Mouse (Mus musculus): ENCODE results near the gene Tle6. TPM values are rescaled to one million over a fixed set of nuclear protein-coding genes. Genes with fewer than 3 reads are reported as not detected.

Gene Tle6
- polyA plus RNA-seq, 1 experiment from 2014 or later = 25.6 TPM

GRCm38 (mm10) chr10:81559163-81559626, 41.7 kb downstream of the Tle6 start, which contains the start of gene Aes:
Gene Aes, plus strand, starts transcription at chr10:81559488.
- ATAC-seq (replicated peaks; ENCODE audit: insufficient number of reproducible peaks, low FRiP score, low TSS enrichment) = peak; percentile 53
- H3K4me1 ChIP-seq (ENCODE audit: control insufficient read depth, insufficient read depth, low read length) = peaks cover 33% of the 10 kb centered on the region
- H3K27ac ChIP-seq (ENCODE audit: low read depth, low read length) = peak within 1 kb of the TSS; percentile 92
- 0 out of 2 replicates have a peak, but pooled peaks cover 2% of the 10 kb centered on the region for H3K36me3 ChIP-seq (ENCODE audit: control insufficient read depth, insufficient read depth, low read length)
- H3K4me2 ChIP-seq = peak within 1 kb of the TSS; percentile 96
- 1% methylated on average over 43 of the region's 53 CpGs for WGBS (ENCODE audit: insufficient replicate concordance)
- peak within 1 kb of the TSS; percentile 98 for H3K4me3 ChIP-seq (ENCODE audit: low read depth, low read length)
- no peaks in the 10 kb centered on the region for H3K27me3 ChIP-seq (ENCODE audit: control insufficient read depth, insufficient read depth, low read length)
- H3K9ac ChIP-seq (ENCODE audit: low read depth, low read length) = peak within 1 kb of the TSS; percentile 100
- H3K9me3 ChIP-seq (replicated peaks; ENCODE audit: control insufficient read depth, low read length) = no peaks in the 10 kb centered on the region

DNA sequence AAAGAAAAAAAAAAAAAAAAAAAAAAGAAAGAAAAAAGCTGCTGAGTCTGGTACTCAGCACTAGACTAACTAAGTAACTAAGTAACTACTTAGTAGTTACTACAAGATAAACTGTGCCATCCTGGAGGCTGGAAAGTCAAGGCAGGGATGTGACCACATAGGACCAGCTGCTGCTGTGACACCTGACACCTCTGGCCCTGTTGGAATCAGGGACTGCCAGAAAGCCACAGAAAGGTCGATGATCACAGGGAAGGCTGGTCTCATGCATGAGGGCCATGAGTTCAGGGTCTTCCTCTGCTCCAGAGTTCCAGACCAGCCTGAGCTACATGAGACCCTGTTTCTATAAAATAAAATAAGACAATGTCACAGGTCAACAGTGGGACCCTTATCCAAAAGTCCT, 43.4 kb downstream of the Tle6 start:
- no peak overlapping the region for H3K4me2 ChIP-seq
- H3K27ac ChIP-seq (ENCODE audit: low read depth, low read length) = no peak overlapping the region
- 0 out of 2 replicates have a peak, but pooled peaks cover 3% of the 10 kb centered on the region for H3K9me3 ChIP-seq (replicated peaks; ENCODE audit: control insufficient read depth, low read length)
- H3K9ac ChIP-seq (ENCODE audit: low read depth, low read length) = no peak overlapping the region
- H3K36me3 ChIP-seq (ENCODE audit: control insufficient read depth, insufficient read depth, low read length) = no peaks in the 10 kb centered on the region
- peaks cover 17% of the 10 kb centered on the region for H3K4me1 ChIP-seq (ENCODE audit: control insufficient read depth, insufficient read depth, low read length)
- ATAC-seq (replicated peaks; ENCODE audit: insufficient number of reproducible peaks, low FRiP score, low TSS enrichment) = no peak
- WGBS (ENCODE audit: insufficient replicate concordance) = 29% methylated on average over 1 of the region's 1 CpGs
- H3K4me3 ChIP-seq (ENCODE audit: low read depth, low read length) = no peak overlapping the region
- no peaks in the 10 kb centered on the region for H3K27me3 ChIP-seq (ENCODE audit: control insufficient read depth, insufficient read depth, low read length)

DNA sequence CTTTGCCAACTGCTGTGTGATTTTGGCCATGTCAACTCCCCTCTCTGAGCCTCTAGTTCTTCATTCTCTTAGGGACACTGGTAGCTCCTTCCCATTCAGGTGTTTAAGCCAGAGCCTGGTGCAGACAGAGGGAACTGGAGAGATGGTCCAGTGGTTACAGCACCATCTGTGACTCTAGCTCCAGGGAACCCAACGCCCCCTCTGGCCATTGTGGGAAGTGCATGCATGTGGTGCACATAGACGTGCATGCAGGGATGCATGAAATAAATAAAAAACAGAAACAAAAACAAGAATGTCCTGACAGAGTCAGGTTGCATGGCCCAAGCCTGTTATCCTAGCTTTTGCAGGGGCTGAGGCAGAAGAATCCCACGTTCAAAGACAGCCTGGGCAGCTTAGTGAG, 44.6 kb downstream of the Tle6 start:
- H3K27ac ChIP-seq (ENCODE audit: low read depth, low read length) = no peak overlapping the region
- no peak overlapping the region for H3K4me3 ChIP-seq (ENCODE audit: low read depth, low read length)
- 72% methylated on average over 3 of the region's 3 CpGs for WGBS (ENCODE audit: insufficient replicate concordance)
- no peak overlapping the region for H3K4me2 ChIP-seq
- no peaks in the 10 kb centered on the region for H3K27me3 ChIP-seq (ENCODE audit: control insufficient read depth, insufficient read depth, low read length)
- H3K9me3 ChIP-seq (replicated peaks; ENCODE audit: control insufficient read depth, low read length) = 0 out of 2 replicates have a peak, but pooled peaks cover 3% of the 10 kb centered on the region
- H3K36me3 ChIP-seq (ENCODE audit: control insufficient read depth, insufficient read depth, low read length) = no peaks in the 10 kb centered on the region
- ATAC-seq (replicated peaks; ENCODE audit: insufficient number of reproducible peaks, low FRiP score, low TSS enrichment) = no peak
- H3K9ac ChIP-seq (ENCODE audit: low read depth, low read length) = no peak overlapping the region
- H3K4me1 ChIP-seq (ENCODE audit: control insufficient read depth, insufficient read depth, low read length) = peaks cover 7% of the 10 kb centered on the region

- Histone ChIP-seq H3K9me3 (replicated peaks; ENCODE audit: control insufficient read depth, low read length) (0 out of 2 replicates have a peak, but pooled peaks cover 3% of the 10 kb centered on the region), H3K4me1 (ENCODE audit: control insufficient read depth, insufficient read depth, low read length) (no peaks in the 10 kb centered on the region; the same call in 1 of the 2 replicates), H3K9ac (ENCODE audit: low read depth, low read length) (no peak overlapping the region), H3K36me3 (ENCODE audit: control insufficient read depth, insufficient read depth, low read length) (no peaks in the 10 kb centered on the region), H3K4me2 (no peak overlapping the region), H3K27ac (ENCODE audit: low read depth, low read length) (no peak overlapping the region), H3K4me3 (ENCODE audit: low read depth, low read length) (no peak overlapping the region), H3K27me3 (ENCODE audit: control insufficient read depth, insufficient read depth, low read length) (no peaks in the 10 kb centered on the region)
- WGBS (ENCODE audit: insufficient replicate concordance) = 76% methylated on average over 6 of the region's 6 CpGs
- no peak for ATAC-seq (replicated peaks; ENCODE audit: insufficient number of reproducible peaks, low FRiP score, low TSS enrichment)
Measured at GRCm38 (mm10) chr10:81553807-81554755, 46.8 kb downstream of the Tle6 start.

GRCm38 (mm10) chr10:81553232-81553631, 47.6 kb downstream of the Tle6 start:
- ATAC-seq (replicated peaks; ENCODE audit: insufficient number of reproducible peaks, low FRiP score, low TSS enrichment) = no peak
- H3K36me3 ChIP-seq (ENCODE audit: control insufficient read depth, insufficient read depth, low read length) = no peaks in the 10 kb centered on the region
- H3K4me2 ChIP-seq = no peak overlapping the region
- no peak overlapping the region for H3K4me3 ChIP-seq (ENCODE audit: low read depth, low read length)
- no peak overlapping the region for H3K9ac ChIP-seq (ENCODE audit: low read depth, low read length)
- WGBS (ENCODE audit: insufficient replicate concordance) = 79% methylated on average over 5 of the region's 5 CpGs
- H3K9me3 ChIP-seq (replicated peaks; ENCODE audit: control insufficient read depth, low read length) = 0 out of 2 replicates have a peak, but pooled peaks cover 3% of the 10 kb centered on the region
- H3K27ac ChIP-seq (ENCODE audit: low read depth, low read length) = no peak overlapping the region
- H3K27me3 ChIP-seq (ENCODE audit: control insufficient read depth, insufficient read depth, low read length) = no peaks in the 10 kb centered on the region
- no peaks in the 10 kb centered on the region; the same call in 1 of the 2 replicates for H3K4me1 ChIP-seq (ENCODE audit: control insufficient read depth, insufficient read depth, low read length)

DNA sequence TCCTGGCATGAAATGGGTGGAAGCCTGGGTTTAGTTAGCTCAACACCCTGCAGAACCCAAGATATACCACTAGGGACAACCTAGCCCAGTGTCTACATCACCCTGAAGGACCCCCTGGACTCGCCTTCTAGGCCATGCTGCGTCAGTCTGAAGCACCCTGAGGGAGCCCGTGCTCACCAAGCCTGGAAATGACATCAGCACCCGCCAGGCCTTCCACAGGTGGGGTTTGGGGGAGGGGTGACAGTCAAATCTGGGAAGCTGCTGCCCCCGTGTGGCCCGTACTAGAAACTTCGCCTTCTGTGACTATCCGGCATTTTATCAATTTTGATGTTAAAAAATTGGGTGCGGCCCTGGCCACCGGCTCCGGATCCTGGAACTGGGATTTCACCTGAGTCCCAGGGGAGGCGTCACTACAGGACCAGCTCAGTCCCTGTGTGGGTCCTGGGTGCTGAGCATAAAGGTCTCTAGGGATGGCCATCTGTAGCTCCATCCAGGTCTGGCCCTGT, 49.2 kb downstream of the Tle6 start:
- H3K4me2 ChIP-seq = no peak overlapping the region; the same call in 1 of the 2 replicates

DNA sequence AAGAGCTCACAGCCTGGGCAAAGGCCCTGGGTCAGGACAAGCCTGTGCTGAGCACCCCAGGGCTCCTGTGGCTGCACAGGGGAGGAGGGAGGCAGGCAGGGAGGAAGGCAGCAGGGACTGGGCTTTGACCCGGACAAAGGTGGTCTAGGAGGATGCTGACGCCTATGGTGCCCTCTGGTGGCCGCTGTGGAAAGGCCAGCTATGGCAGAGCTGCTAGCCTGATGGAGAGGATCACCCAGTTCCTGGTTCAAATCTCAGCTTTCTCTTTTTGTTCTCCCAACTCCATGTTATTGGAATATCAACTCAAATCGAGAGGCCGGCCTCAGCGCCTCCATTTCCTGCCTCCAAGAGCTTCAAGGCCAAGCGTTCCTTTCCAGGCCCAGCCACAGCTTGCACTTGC, 50.6 kb downstream of the Tle6 start:
- no peak overlapping the region for H3K4me2 ChIP-seq
- no peak overlapping the region for H3K4me3 ChIP-seq (ENCODE audit: low read depth, low read length)
- H3K9ac ChIP-seq (ENCODE audit: low read depth, low read length) = no peak overlapping the region
- no peaks in the 10 kb centered on the region for H3K36me3 ChIP-seq (ENCODE audit: control insufficient read depth, insufficient read depth, low read length)
- no peak for ATAC-seq (replicated peaks; ENCODE audit: insufficient number of reproducible peaks, low FRiP score, low TSS enrichment)
- peaks cover 7% of the 10 kb centered on the region; the same call in 1 of the 2 replicates for H3K4me1 ChIP-seq (ENCODE audit: control insufficient read depth, insufficient read depth, low read length)
- H3K9me3 ChIP-seq (replicated peaks; ENCODE audit: control insufficient read depth, low read length) = 0 out of 2 replicates have a peak, but pooled peaks cover 3% of the 10 kb centered on the region
- H3K27me3 ChIP-seq (ENCODE audit: control insufficient read depth, insufficient read depth, low read length) = no peaks in the 10 kb centered on the region
- WGBS (ENCODE audit: insufficient replicate concordance) = 9% methylated on average over 7 of the region's 7 CpGs
- no peak overlapping the region for H3K27ac ChIP-seq (ENCODE audit: low read depth, low read length)

More for the DNA sequence above, 49.2 kb downstream of the Tle6 start:
- Histone ChIP-seq H3K36me3 (ENCODE audit: control insufficient read depth, insufficient read depth, low read length) (no peaks in the 10 kb centered on the region), H3K9me3 (replicated peaks; ENCODE audit: control insufficient read depth, low read length) (0 out of 2 replicates have a peak, but pooled peaks cover 3% of the 10 kb centered on the region), H3K4me1 (ENCODE audit: control insufficient read depth, insufficient read depth, low read length) (no peaks in the 10 kb centered on the region; the same call in 1 of the 2 replicates), H3K9ac (ENCODE audit: low read depth, low read length) (no peak overlapping the region), H3K27ac (ENCODE audit: low read depth, low read length) (no peak overlapping the region), H3K4me3 (ENCODE audit: low read depth, low read length) (no peak overlapping the region), H3K27me3 (ENCODE audit: control insufficient read depth, insufficient read depth, low read length) (no peaks in the 10 kb centered on the region)
- peak; percentile 77 for ATAC-seq (replicated peaks; ENCODE audit: insufficient number of reproducible peaks, low FRiP score, low TSS enrichment)
- WGBS (ENCODE audit: insufficient replicate concordance) = 7% methylated on average over 12 of the region's 12 CpGs

DNA sequence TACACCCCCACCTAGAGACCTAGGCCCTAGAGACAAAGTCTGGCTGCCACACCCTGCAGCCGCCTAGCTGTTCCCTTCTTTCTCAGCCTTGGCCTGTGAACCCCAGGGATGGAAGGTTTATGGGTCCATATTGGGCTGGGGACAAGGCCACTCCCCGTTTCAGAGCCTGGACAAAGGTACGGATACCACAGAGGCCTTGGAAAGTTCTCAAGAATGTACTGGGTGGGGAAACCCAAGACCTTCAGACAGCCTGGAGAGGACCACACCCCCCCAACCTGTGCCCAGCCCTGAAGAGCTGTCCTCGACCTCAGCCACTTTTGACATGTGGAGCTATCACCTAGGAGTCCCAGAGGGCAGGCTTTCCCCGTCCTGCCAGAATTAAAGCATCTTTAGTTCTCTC, 51.9 kb downstream of the Tle6 start:
- no peak overlapping the region for H3K4me3 ChIP-seq (ENCODE audit: low read depth, low read length)
- H3K4me1 ChIP-seq (ENCODE audit: control insufficient read depth, insufficient read depth, low read length) = peaks cover 10% of the 10 kb centered on the region
- no peak overlapping the region for H3K27ac ChIP-seq (ENCODE audit: low read depth, low read length)
- 0 out of 2 replicates have a peak, but pooled peaks cover 3% of the 10 kb centered on the region for H3K9me3 ChIP-seq (replicated peaks; ENCODE audit: control insufficient read depth, low read length)
- no peaks in the 10 kb centered on the region for H3K36me3 ChIP-seq (ENCODE audit: control insufficient read depth, insufficient read depth, low read length)
- ATAC-seq (replicated peaks; ENCODE audit: insufficient number of reproducible peaks, low FRiP score, low TSS enrichment) = no peak
- 63% methylated on average over 5 of the region's 5 CpGs for WGBS (ENCODE audit: insufficient replicate concordance)
- no peak overlapping the region for H3K4me2 ChIP-seq
- H3K27me3 ChIP-seq (ENCODE audit: control insufficient read depth, insufficient read depth, low read length) = no peaks in the 10 kb centered on the region
- H3K9ac ChIP-seq (ENCODE audit: low read depth, low read length) = no peak overlapping the region

Measured in heart, embryonic 11.5 days (tissue).